Mouse (Mus musculus) monocyte, adult 5-6 weeks (primary cell): ENCODE results near the gene Emc1. TPM values are rescaled to one million over a fixed set of nuclear protein-coding genes. Genes with fewer than 3 reads are reported as not detected.

Source experiments
- ATAC-seq: fragments of 153-309, 156-312 bp; replicated peaks from 2 replicates; pipeline ENCODE4 v1.8.0; 2017; ENCODE audit warnings: mild to moderate bottlenecking; ENCODE audit not compliant: low TSS enrichment, insufficient number of reproducible peaks, severe bottlenecking, poor library complexity, low FRiP score
- total RNA-seq: library from RNA; stranded (forward); fragments of 200-1000, 200-491, 200-594 nt; gene quantifications from 3 replicates; pipeline ENCODE4 v1.2.3, GENCODE M21; 2017

Gene Emc1
- total RNA-seq = 14.3 to 34.6 TPM (median 21.9 TPM) in 3 replicates

DNA sequence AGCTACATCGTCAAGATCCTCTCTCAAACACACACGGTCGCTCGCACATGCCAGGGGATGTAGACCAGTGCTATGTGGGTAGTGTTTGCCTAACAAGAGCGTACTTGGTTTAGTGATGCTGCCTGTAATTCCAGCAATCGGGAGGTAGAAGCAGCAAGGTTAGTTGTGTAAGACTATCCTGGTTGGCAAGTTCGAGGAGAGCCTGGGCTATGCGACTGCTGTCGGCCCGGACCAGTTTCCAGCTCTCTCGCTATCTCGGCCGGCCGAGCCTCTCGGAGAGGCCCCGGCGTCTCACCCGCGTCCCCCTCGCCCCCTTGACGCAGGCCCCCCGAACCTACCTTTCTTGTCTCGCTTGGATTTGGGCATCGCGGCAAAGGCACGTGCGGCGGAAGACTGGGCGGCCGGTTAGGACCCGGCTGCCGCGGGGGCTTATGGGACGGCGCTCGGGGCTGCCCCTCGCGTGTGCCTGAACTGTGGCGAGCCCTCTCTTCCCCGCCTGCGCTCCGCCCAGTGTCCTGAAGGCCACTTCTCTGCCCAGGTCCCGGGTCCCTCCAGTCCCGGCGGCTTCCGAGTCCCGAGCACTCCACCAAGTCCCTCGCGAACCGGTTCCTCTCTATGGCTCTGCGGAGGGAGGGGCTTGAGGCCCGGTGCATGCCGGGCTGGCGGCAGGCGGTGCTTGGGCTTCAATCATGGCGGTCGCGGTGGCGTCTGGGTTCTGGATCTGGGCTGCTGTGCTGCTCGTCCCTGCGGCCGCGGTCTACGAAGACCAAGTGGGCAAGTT, at the start of gene Emc1, which contains the start of the genes Mrto4 and Ubr4:
TSS of gene Emc1 (plus strand) at position 657 of the 781 bp plus-strand sequence.
TSS of gene Mrto4 (minus strand) at position 646 of the 781 bp plus-strand sequence.
TSS of gene Ubr4 (plus strand) at position 679 of the 781 bp plus-strand sequence.
- peak; percentile 91 for ATAC-seq

DNA sequence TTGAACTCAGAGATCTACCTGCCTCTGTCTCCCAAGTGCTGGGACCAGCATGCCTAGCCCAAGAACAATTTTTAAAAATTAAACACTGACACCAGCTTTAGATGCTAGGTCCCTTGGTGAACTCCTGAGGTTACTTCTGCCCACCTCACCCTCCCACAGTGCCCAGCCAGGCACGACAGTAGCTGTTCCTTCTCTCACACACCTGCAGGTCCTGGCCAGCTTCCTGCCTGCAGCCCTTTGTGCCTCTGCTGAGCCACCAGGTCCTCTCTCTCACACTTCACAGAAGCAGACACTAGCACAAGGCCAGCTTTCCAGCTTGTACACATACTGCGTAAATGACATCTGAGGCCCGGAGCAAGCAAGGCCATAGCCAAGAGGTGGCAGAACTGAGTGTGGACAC, 46.9 kb upstream of the Emc1 start:
- no peak for ATAC-seq

DNA sequence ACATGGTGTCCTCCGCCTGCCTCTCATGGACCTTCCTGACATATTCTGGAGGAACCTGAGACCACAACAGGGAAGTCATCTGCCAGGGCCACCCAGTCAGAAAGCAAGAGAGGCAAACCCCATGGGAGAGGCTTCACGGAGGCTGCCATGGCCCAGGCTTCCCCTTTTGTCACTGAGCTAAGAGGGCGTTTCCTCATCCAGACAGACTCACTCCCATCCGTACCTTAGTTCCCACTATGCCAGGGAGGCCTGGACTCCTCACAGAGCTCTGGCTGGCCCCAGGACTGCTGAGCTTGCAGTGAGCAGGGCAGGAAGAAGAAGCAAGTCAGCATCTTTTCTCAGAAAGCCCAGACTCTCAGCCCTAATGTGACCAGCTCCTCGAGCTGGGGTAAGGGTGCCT, 44.5 kb upstream of the Emc1 start:
- ATAC-seq = peak; percentile 72

DNA sequence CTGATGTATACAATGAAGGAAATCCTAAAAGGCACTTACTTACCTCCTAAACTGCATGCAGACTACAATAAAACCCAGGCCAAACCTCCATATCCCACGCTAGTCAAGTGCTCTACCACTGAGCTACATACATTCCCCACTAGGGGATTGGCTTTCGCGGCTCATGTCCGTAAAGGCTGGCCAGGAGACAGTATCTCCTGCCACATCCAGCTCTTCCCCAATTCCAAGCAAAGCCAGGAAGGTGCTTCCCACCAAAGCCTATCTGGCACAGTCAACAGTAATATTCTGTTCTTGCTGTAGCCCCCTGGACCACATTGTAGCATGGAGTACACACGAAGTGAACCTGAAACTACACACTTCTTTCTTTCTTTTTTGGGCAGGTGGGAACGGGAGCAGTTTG, 42.7 kb upstream of the Emc1 start:
- ATAC-seq = no peak

DNA sequence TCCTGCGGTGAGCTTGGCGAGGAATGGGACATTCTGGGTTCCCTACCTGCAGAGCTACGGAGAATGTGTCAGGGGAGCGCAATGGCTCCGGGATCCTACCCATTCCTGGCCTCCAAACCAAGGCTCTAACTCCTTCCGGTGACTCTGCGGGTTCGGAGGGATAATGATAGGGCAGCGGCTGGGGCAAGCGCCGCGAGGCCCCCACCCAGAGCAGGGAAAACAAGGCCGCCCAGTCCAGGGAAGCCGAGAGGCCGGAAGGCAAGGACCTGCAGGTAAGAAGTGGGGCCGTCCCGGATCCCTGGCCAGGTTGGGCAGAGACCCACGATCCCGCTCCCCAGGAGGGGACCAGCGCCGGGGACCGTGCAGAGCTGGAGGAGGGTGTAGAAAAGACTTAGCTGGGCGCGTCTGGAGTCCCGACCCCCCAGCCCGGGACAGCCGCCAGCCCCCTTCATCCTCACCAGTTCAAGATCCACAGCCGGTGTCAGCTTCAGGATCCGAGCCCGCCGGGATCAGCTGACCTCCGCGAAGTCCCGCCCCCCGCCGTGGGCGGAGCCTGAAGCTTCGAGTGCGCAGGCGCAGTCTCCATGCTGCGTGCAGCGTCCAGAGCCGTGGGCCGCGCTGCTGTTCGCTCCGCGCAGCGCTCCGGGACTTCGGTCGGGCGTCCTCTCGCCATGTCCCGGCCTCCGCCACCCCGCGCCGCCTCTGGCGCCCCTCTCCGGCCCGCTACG, 42.1 kb upstream of the Emc1 start, which contains the start of the genes Pqlc2 and Akr7a5:
TSS of gene Pqlc2 (minus strand) at position 538 of the 728 bp plus-strand sequence.
TSS of gene Akr7a5 (plus strand) at position 574 of the 728 bp plus-strand sequence.
- peak; percentile 48 for ATAC-seq

DNA sequence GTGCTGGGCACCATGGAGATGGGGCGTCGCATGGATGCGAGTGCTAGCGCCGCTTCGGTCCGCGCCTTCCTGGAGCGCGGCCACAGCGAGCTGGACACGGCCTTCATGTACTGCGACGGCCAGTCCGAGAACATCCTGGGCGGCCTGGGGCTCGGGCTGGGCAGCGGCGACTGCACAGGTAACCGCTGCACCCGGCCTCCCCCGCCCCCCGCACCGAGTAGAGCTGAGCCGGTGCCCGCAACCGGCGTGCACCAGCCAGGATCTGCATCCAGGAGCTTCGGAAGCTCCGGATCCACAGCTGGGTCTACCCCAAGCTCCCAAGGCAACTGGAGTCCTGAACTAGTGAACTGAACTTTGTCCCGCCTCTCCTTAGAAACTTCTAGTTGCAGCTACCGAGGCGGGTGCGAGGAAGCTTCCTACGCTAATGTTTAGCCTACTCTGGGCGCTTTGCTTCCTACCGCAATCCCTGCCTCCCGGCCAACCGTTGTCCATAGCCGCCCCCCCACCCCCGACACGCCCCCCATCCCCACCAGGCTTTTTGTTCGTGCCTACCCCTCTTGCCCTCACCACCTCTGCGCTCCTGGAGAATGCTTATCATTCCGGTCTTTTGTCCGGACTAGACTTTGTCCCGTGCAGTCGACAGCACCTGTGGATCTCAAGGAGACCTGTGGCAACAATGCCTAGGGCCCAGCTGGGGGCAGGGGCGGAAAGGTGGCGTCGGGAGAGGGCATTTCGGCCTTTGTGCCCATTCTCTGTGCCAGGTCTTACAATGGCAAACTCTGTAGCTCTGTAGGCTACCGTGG, 41.3 kb upstream of the Emc1 start:
- no peak for ATAC-seq

DNA sequence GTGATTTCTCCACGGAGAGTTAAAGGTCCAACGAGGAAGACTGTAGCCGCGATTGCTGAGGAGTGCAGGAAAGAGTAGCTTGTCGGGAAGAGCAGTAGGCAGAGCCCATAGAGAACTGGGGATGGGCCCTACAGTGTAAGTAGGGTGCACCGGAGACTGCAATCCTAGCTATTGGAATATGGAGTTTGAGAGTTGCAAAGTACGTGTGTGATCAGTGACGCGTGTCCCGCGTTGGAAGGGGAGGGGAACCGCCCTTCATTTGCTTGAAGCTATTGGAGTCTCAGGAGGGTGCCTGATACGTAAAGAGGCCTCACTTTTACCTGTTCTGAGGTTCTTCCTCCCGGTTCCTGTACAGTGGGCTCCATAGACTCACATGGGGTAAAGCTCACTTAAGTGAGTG, 40.7 kb upstream of the Emc1 start:
- ATAC-seq = no peak

DNA sequence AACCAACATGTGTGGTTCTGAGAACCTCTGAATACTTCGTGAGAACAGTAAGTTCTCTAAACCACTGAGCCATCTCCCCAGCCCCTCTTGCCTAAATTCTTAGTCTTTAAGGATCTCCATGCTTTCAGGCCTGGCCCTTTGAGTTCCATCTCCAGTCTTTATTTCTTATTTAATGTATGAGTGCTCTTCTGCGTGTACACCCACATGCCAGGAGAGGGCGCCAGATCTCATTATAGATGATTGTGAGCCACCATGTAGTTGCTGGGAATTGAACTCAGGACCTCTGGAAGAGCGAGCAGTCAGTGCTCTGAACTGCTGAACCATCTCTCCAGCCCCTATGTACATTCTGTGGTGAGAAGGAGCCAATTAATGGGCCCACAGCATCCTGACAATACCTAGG, 39.8 kb upstream of the Emc1 start:
- ATAC-seq = no peak

DNA sequence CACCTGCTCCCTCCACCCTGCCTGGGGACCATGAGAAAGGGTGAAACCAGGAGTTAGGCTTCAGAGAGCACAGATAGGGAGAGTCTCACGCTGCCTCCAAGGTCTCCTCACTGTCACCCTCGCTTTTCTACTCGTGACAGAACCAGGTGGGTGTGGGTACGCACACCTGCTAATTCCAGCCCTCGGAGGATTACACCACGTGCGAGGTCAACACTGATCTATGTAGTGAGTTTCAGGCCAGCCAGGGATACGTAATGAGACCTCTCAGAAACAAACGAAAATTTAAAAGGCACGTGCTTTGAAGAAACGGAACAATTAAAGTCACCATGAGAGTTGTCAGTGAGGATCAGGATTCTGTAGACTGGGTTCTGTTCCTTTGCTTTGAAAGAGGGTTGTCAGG, 33.9 kb upstream of the Emc1 start:
- ATAC-seq = no peak

DNA sequence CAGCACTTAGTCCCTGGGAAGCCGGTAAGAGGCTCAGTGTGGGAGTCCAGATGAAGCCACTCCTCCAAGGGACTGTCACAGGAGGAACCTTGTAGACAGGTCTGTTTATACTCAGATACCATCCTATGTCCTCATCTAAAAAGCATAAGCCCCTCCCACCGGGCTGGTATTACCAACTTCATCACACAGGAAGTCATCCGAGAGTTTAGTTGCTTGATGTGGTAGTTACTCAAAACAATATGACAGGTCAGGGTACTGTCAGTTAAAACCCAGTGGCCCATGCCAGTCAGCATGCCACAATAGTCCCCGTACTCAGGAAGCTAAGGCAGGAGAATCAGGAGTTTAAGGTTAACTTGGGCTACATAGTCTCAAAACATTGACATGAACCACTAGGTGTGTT, 32.6 kb upstream of the Emc1 start:
- ATAC-seq = no peak

DNA sequence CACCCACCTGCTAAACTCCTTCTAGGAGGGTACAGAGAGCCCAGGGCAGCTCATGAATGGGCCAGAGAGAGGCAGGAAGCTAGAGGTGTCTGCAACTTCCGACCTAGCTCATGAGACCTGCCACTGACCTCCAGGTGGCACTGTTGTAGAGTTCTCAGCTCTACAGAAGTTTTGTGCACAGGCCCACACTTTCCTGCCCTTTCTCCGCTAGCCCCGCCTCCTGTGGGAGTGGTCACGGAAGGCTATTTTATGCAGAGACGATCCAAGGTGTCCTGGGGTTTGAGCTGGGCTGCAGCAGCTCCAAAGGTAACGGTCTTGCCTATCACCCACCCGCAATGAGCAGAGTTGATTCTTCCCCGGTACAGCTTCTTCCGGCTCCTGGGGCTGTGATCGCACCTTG, 21.8 kb upstream of the Emc1 start:
- peak; percentile 100 for ATAC-seq

DNA sequence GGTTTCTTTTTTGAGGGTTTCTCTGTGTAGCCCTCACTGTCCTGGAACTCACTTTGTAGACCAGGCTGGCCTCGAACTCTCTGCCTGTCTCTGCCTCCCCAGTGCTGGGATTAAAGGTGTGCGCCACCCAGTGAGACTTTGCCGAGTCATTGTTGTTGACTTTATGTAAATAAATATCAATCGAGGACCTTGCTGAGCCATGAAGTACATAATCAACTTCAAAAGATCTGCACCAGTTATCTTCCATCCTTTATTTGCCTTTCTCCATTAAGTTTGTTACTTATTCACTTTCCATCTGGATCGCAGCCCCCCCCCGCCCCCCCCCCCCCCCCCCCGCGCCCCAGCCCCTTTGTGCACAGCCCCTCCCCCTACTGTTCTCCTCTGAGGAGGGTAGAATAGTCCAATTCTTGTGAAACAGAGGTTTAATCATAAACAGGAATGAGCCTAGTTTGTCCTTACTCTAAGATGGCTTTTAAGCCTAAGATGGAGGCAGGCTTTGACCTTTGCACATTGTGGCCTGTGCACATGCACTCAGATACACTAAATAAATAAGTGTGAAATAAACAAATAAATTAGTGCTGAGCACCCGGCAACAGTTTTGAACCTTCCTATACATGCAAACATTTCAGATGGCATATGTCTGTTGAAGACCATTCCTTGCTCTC, 17.6 kb upstream of the Emc1 start:
- ATAC-seq = no peak

DNA sequence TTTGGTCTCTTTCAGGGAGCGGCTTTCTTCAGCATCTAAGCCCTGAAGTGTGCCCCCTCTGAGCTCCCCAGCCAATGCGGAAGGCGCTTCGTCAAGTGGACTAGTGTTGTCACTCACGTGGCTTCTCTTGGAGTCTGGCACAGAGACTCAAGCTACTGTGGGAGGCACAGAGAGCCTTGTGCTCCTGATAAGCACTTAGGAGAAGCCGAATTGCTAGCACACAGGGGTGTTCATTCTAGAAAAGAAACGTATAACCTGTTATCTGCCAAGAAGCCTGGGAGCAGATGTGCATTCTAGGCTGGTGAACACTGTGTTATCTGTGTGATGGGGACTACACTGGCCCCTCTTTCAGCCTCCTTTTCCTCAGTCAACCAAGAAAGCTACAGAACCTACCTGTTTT, 16.9 kb upstream of the Emc1 start:
- no peak for ATAC-seq

DNA sequence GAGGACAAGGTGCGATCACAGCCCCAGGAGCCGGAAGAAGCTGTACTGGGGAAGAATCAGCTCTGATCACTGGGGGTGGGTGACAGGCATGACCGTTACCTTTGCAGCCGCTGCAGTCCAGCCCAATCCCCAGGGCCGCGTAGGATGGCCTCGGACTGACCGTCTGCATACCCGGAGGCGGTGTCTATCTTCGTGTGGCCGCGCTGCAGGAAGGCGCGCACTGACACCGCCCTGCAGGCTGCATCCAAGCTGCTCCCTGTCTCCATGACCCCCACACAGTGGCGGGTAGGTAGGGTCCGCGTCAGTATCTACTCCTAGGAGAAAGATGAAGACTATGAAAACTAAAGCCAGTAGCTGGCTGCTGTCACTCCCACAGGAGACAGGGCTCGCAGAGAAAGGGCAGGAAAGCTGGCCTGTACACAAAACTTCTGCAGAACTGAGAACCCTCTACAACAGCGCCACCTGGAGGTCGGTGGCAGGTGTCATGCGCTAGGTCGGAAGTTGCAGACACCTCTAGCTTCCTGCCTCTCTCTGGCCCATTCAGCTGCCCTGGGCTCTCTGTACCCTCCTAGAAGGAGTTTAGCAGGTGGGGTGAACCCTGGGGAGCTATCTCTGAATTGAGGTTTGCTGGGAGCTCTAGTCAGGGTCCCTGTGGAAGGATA, 15.4 kb upstream of the Emc1 start:
- ATAC-seq = peak; percentile 90

DNA sequence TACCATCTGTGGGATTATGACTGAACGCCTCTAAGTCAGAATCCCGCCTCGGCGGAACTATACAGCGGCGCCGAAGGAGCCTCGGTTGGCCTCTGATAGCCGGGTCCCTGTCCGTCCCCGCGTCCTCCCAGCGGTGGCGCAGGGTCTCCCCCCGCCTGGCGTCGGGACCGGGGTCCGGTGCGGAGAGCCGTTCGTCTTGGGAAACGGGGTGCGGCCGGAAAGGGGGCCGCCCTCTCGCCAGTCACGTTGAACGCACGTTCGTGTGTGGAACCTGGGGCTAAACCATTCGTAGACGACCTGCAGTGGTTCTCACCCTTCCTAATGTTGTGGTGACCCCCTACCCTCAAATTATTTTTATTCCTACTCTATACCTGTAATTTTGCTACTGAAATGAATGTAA, 14.2 kb upstream of the Emc1 start:
- ATAC-seq = no peak

DNA sequence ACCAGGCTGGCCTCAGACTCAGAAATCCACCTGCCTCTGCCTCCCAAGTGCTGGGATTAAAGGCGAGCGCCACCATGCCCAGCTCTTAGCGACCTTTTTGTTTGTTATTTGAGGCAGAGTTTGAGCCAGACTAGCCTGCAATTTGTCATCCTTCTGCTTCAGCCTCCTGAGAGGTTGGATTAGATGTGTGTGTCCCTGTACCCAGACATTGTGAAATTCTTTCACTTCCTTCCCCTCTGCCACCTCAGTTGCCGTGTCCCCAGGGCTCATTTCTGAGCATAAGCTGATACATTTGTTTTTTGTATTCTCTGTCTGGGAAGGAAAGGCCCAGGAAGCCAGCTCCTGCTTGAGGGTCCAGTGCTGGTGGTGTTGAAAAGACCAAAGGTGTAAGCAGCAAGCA, 11.6 kb upstream of the Emc1 start:
- ATAC-seq = no peak; the same call in 1 of the 2 replicates

DNA sequence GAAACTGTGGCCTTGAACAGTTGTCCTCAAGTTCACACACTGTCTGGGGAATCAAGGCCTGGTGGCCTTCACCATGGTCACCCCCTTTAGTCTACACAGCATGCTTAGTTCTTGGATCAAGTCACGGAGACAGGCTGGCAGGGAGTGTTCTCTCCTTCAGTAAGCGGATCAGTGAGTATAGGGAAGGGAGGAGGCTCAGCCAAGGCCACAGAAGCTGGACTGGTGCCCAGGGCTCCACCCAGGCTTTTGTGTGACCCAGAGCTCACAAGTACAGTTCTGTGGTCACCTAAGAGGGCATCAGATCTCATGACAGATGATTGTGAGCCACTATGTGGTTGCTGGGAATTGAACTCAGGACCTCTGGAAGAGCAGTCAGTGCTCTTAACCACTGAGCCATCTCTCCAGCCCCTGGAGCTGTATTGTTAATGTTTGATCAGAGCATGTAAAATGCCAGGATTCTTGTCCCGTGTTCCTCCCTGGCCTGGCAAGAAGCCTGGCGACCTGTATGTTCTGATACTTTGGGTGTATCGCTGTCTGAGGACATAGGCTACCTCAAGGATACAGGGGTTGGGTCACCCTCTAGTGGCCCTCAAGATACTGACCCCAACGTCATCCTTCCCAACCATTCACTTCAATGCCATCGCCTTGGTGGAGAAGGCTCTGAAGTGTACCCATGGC, 10.7 kb upstream of the Emc1 start:
- ATAC-seq = 0 out of 2 replicates have a peak, but pooled peaks have one; percentile 19

DNA sequence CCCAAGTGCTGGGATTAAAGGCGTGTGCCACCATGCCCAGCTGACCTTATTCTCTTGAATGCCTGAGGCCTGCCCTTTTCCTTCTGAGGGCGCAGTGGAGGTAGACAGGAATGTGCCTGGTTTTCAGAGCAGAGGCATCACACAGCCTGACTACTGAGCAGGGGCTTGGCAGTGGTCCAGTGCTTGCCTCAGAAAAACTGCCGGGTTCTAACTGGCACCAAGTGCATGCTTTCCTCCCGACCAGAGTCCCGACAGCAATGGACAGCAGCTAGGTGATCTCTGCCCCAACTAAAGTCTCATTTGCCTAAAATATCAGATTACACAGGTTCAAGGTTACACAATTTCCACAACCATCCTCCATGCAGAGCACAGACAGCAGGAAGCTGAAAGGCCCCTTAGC, 8.7 kb upstream of the Emc1 start:
- ATAC-seq = no peak
